Mouse (Mus musculus): ENCODE measurements around the gene Mob4. TPM values are rescaled to one million over a fixed set of nuclear protein-coding genes. Genes with fewer than 3 reads are reported as not detected.
A peak's percentile ranks its signal among the peaks of the same experiment; 100 is the strongest.

Mob4 gene
- polyA plus RNA-seq, 1 experiment from 2014 or later, result 152 TPM

GRCm38 (mm10) chr1:55135846-55136245, 4.8 kb downstream of the Mob4 start:
- H3K9me3 ChIP-seq, result no peaks in the 10 kb centered on the region; the same call in 1 of the 2 replicates
- no peak overlapping the region for H3K9ac ChIP-seq
- no peak for ATAC-seq
- peaks cover 7% of the 10 kb centered on the region; the same call in 1 of the 2 replicates for H3K4me1 ChIP-seq (replicated peaks)
- H3K27ac ChIP-seq, result no peak overlapping the region
- no peaks in the 10 kb centered on the region for H3K27me3 ChIP-seq (replicated peaks)
- no peak overlapping the region for H3K4me2 ChIP-seq (replicated peaks)
- 0 out of 2 replicates have a peak, but pooled peaks cover 3% of the 10 kb centered on the region for H3K36me3 ChIP-seq
- 95% methylated on average over 1 of the region's 1 CpGs for WGBS
- no peak overlapping the region for H3K4me3 ChIP-seq (replicated peaks)

DNA sequence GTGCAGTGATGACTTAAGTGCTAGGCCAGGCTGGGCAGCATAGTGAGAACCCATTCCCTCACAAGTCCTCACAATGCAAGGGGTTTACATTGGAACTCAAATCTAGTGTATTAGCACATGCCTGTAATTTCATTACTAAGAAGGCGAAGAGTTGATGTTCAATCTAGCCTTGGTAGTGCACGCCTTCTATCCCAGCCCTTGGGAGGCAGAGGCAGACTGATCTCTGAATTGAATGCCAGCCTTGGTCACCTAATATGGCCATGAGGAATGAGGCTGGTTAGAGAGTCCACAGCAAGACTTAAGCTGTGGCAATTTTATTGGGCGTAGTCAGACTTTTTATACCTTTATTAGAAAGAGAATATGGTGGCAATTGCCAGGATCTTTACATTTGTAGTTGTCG, 13.3 kb downstream of the Mob4 start:
- Histone ChIP-seq H3K36me3 (peaks cover 12% of the 10 kb centered on the region), H3K9me3 (no peaks in the 10 kb centered on the region), H3K4me2 (replicated peaks) (no peak overlapping the region), H3K4me3 (replicated peaks) (no peak overlapping the region), H3K27ac (no peak overlapping the region), H3K4me1 (replicated peaks) (no peaks in the 10 kb centered on the region), H3K27me3 (replicated peaks) (no peaks in the 10 kb centered on the region), H3K9ac (no peak overlapping the region)
- no peak for ATAC-seq
- WGBS, result 98% methylated on average over 4 of the region's 4 CpGs

GRCm38 (mm10) chr1:55145556-55145955, 14.5 kb downstream of the Mob4 start:
- H3K4me1 ChIP-seq (replicated peaks), result no peaks in the 10 kb centered on the region
- no peak overlapping the region for H3K27ac ChIP-seq
- no peak overlapping the region for H3K9ac ChIP-seq
- no peak for ATAC-seq
- no peak overlapping the region for H3K4me2 ChIP-seq (replicated peaks)
- 90% methylated on average over 7 of the region's 7 CpGs for WGBS
- H3K4me3 ChIP-seq (replicated peaks), result no peak overlapping the region
- H3K36me3 ChIP-seq, result peaks cover 16% of the 10 kb centered on the region
- no peaks in the 10 kb centered on the region for H3K9me3 ChIP-seq
- no peaks in the 10 kb centered on the region for H3K27me3 ChIP-seq (replicated peaks)

DNA sequence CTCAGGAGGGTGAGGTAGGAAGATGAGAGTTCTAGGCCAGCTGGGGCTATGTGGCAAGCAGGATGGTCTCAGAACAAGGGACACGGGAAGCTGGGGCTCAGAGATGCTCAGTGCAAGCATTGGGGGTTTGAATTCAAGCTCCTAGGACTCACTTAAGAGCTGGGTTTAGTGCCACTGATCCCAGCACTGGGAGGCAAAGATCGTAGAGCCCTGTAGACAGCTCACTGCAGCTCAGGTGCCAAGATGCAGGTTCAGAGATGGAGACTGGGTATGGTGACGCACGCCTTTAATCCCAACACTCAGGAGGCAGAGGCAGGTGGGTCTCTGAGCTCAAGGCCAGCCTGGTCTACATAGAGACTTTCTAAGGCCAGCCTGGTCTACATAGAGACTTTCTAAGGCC, 26.3 kb downstream of the Mob4 start:
- H3K4me2 ChIP-seq (replicated peaks), result no peak overlapping the region
- no peak overlapping the region for H3K9ac ChIP-seq
- H3K27me3 ChIP-seq (replicated peaks), result no peaks in the 10 kb centered on the region
- H3K4me1 ChIP-seq (replicated peaks), result no peaks in the 10 kb centered on the region
- no peak overlapping the region for H3K27ac ChIP-seq
- H3K9me3 ChIP-seq, result no peaks in the 10 kb centered on the region
- peaks cover 15% of the 10 kb centered on the region for H3K36me3 ChIP-seq
- 92% methylated on average over 4 of the region's 4 CpGs for WGBS
- no peak overlapping the region for H3K4me3 ChIP-seq (replicated peaks)
- no peak for ATAC-seq

GRCm38 (mm10) chr1:55158211-55158610, 27.2 kb downstream of the Mob4 start:
- H3K4me3 ChIP-seq (replicated peaks), result no peak overlapping the region
- H3K27ac ChIP-seq, result no peak overlapping the region
- no peaks in the 10 kb centered on the region for H3K9me3 ChIP-seq
- 92% methylated on average over 3 of the region's 3 CpGs for WGBS
- ATAC-seq, result no peak
- no peaks in the 10 kb centered on the region for H3K27me3 ChIP-seq (replicated peaks)
- no peak overlapping the region for H3K9ac ChIP-seq
- peaks cover 14% of the 10 kb centered on the region for H3K36me3 ChIP-seq
- no peaks in the 10 kb centered on the region for H3K4me1 ChIP-seq (replicated peaks)
- H3K4me2 ChIP-seq (replicated peaks), result no peak overlapping the region

DNA sequence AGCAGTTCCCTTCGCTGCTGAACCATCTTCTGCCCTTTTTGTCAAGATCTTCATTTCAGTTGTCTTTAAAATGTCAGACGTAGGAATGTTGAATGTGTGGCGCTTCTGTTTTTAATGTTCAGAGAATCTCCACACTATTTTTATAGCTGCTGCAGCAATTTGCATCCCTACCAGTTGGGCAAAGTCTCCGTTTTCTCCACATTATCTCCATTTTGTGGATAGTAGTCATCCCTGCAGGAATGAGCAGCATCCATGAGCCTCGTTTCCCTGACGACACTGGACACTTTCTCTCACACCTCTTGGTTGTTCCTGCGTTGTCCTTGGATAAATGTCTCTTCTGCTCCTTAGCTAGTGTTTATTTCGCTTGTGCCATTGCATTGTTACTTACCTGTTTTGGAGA, 27.8 kb downstream of the Mob4 start:
- 91% methylated on average over 8 of the region's 8 CpGs for WGBS
- H3K36me3 ChIP-seq, result peaks cover 14% of the 10 kb centered on the region
- no peak for ATAC-seq

DNA sequence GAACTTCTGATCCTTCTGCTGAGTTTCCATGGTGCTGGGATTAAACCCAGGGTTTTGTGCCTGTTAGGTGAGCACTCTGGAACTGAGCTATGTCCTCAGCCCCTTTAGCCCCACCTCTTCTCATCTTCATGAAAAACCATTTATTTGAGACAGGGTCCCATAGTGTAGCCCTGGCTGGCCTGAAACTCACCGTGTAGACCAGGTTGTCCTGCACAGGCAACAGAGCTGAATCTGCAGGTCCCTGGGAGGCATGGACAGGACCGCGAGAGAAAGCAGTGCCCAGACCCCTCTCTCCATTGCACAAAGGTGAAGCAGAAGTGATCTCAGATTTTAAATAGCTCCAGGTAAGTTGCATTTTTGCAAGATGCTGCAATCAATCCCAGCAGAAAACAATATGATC, 29.2 kb downstream of the Mob4 start:
- H3K36me3 ChIP-seq, result peaks cover 12% of the 10 kb centered on the region
- no peak overlapping the region for H3K27ac ChIP-seq
- no peaks in the 10 kb centered on the region for H3K27me3 ChIP-seq (replicated peaks)
- ATAC-seq, result no peak
- H3K4me2 ChIP-seq (replicated peaks), result no peak overlapping the region
- H3K9me3 ChIP-seq, result no peaks in the 10 kb centered on the region
- H3K9ac ChIP-seq, result no peak overlapping the region
- H3K4me1 ChIP-seq (replicated peaks), result no peaks in the 10 kb centered on the region
- 90% methylated on average over 3 of the region's 3 CpGs for whole genome bisulfite sequencing
- H3K4me3 ChIP-seq (replicated peaks), result no peak overlapping the region

More for the DNA sequence above, 27.8 kb downstream of the Mob4 start:
- Histone ChIP-seq H3K27ac (no peak overlapping the region), H3K4me3 (replicated peaks) (no peak overlapping the region), H3K27me3 (replicated peaks) (no peaks in the 10 kb centered on the region), H3K4me2 (replicated peaks) (no peak overlapping the region), H3K4me1 (replicated peaks) (no peaks in the 10 kb centered on the region), H3K9me3 (no peaks in the 10 kb centered on the region), H3K9ac (no peak overlapping the region)

DNA sequence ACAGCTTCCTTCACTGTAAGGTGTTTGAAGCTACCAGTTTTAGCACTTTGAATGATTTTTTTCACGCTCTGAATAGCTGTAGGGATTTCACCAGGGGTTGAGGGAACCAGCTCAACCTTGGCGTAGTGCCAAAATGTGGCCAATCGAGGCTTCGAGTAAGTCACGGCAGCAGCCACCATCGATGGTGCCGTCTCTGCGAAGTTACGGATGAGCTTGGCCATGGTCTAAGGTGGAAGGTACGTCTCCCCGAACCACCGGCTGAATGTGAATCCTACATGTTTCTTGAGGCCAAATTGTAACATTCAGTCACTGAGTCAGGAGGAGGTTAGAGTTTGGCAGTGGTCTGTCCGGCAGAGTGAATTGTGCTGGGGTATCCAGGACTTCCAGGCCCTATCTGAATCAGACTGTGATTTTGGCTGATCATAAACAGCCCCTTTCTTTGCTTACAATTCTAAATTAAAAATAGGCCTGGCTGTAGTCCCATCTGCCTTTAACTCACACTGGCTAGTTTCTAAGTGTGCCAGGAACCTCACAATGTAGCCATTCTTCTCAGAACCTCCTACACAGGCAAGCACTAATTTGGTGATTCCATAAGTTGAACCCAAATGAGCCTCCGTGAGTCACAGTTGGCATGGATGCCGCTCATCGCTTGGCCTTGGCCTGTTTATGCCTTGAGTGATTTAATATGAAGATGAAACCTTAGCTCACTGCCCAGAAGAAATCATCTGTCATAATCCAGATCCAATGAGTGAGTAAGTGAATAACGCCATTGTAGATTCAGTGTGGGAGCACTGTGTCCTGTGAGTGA, 30.0 kb downstream of the Mob4 start:
- no peak overlapping the region for H3K9ac ChIP-seq
- no peak overlapping the region for H3K4me2 ChIP-seq (replicated peaks)
- no peaks in the 10 kb centered on the region for H3K9me3 ChIP-seq
- no peak overlapping the region for H3K27ac ChIP-seq
- no peaks in the 10 kb centered on the region for H3K4me1 ChIP-seq (replicated peaks)
- 87% methylated on average over 17 of the region's 17 CpGs for WGBS
- no peaks in the 10 kb centered on the region for H3K27me3 ChIP-seq (replicated peaks)
- ATAC-seq, result no peak
- H3K36me3 ChIP-seq, result peaks cover 7% of the 10 kb centered on the region
- no peak overlapping the region for H3K4me3 ChIP-seq (replicated peaks)

DNA sequence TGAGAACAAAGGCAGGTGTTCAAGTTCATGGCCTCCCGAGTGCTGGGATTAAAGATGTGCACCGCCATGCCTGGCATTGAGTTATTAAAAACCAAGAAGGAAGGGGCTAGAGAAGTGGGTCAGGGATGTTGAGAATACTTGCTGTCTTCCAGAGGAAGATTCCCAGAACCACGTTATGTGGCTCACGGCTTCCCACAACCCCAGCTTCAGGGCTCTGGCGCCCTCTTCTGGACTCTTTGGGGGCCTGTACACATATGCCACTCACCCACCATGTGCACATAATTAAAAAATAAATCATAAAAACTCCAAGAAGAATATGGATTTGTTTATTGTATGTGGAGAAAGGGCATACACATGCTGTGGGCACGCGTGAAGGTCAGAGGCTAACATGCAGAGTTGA, 30.9 kb downstream of the Mob4 start:
- Histone ChIP-seq H3K27ac (no peak overlapping the region), H3K4me3 (replicated peaks) (no peak overlapping the region), H3K9ac (no peak overlapping the region), H3K9me3 (no peaks in the 10 kb centered on the region), H3K27me3 (replicated peaks) (no peaks in the 10 kb centered on the region), H3K36me3 (no peaks in the 10 kb centered on the region), H3K4me1 (replicated peaks) (no peaks in the 10 kb centered on the region), H3K4me2 (replicated peaks) (no peak overlapping the region)
- 77% methylated on average over 7 of the region's 7 CpGs for WGBS
- ATAC-seq, result no peak

DNA sequence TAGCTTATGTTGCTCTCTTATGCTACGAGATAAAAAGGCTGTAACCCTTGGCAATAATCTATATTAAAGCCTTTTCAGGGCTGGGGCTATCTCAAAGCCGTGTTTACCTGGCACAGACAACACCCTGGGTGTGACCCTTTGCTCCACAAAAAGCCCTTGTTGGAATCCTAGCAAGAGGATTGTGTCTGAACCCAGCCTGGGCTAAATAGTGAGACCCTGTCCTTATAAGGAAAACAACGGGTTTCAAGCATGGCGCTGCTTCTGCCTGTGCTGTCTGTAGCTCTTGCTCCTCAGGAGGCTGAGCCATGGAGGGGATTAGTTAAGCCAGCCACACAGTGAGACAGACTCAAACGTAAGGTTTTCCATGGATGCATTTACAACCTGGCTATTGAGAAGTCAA, 31.8 kb downstream of the Mob4 start:
- no peaks in the 10 kb centered on the region for H3K4me1 ChIP-seq (replicated peaks)
- H3K4me2 ChIP-seq (replicated peaks), result no peak overlapping the region
- no peak overlapping the region for H3K4me3 ChIP-seq (replicated peaks)
- WGBS, result 67% methylated on average over 5 of the region's 5 CpGs
- H3K36me3 ChIP-seq, result no peaks in the 10 kb centered on the region
- H3K9ac ChIP-seq, result no peak overlapping the region
- 0 out of 2 replicates have a peak, but pooled peaks have one; percentile 19 for ATAC-seq
- H3K9me3 ChIP-seq, result no peaks in the 10 kb centered on the region
- H3K27ac ChIP-seq, result no peak overlapping the region
- H3K27me3 ChIP-seq (replicated peaks), result no peaks in the 10 kb centered on the region

DNA sequence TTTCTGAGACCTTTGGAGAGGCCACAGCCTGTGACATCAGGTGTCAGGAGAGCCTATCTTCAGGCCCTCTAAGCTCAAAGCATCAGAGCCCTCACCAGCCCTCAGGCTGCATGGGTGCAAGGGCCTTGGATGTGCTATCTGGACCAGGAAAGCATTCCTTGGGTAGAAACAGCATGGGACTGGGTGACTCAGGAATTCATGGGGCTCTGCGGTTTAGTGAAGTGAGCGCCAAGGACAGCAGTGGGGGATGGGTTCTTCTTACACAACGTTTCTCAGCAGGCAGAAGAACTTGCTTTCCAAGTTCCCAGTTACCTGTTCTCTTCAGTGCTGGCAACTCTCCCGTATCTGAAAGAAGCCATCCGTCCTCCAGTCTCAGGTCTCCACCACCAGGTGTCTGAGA, 33.0 kb downstream of the Mob4 start:
- no peaks in the 10 kb centered on the region for H3K27me3 ChIP-seq (replicated peaks)
- no peak overlapping the region for H3K4me3 ChIP-seq (replicated peaks)
- no peaks in the 10 kb centered on the region for H3K36me3 ChIP-seq
- H3K9ac ChIP-seq, result no peak overlapping the region
- 0 out of 2 replicates have a peak, but pooled peaks have one; percentile 22 for ATAC-seq
- no peak overlapping the region for H3K27ac ChIP-seq
- no peak overlapping the region for H3K4me2 ChIP-seq (replicated peaks)
- no peaks in the 10 kb centered on the region for H3K9me3 ChIP-seq
- H3K4me1 ChIP-seq (replicated peaks), result no peaks in the 10 kb centered on the region
- WGBS, result 52% methylated on average over 5 of the region's 5 CpGs

DNA sequence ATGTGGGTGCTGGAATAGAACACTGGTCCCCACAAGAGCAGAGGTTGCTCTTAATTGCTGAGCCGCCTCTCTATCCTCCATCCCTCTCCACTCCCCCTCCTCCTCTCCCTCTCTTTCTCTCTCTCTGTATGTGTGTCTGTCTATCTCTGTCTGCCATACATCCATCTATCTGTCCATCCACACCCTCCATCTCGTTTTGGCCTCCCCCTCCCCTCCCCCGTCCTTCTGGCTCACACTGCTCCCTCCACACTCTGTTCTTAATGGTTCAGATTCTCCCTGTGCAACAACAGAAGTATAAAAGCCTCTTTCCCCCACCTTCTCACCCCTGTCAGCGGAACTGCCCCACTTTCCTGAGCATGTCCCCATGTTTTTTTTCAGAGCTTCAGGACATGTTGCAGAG, 36.5 kb downstream of the Mob4 start:
- 75% methylated on average over 4 of the region's 4 CpGs for WGBS

GRCm38 (mm10) chr1:55168591-55168990, 37.6 kb downstream of the Mob4 start:
- H3K4me2 ChIP-seq (replicated peaks), result no peak overlapping the region

More for the DNA sequence above, 36.5 kb downstream of the Mob4 start:
- ATAC-seq, result no peak
- Histone ChIP-seq H3K4me1 (replicated peaks) (no peaks in the 10 kb centered on the region), H3K4me2 (replicated peaks) (no peak overlapping the region), H3K36me3 (no peaks in the 10 kb centered on the region), H3K27me3 (replicated peaks) (no peaks in the 10 kb centered on the region), H3K27ac (no peak overlapping the region), H3K9me3 (no peaks in the 10 kb centered on the region), H3K4me3 (replicated peaks) (no peak overlapping the region), H3K9ac (no peak overlapping the region)

More at GRCm38 (mm10) chr1:55168591-55168990, 37.6 kb downstream of the Mob4 start:
- Histone ChIP-seq H3K4me1 (replicated peaks) (no peaks in the 10 kb centered on the region), H3K27ac (no peak overlapping the region), H3K36me3 (no peaks in the 10 kb centered on the region), H3K9me3 (no peaks in the 10 kb centered on the region), H3K4me3 (replicated peaks) (no peak overlapping the region), H3K27me3 (replicated peaks) (no peaks in the 10 kb centered on the region), H3K9ac (no peak overlapping the region)
- WGBS, result 93% methylated on average over 4 of the region's 4 CpGs
- no peak for ATAC-seq

Data from intestine, embryonic 15.5 days (tissue).